Mouse (Mus musculus) gastrocnemius, postnatal 25 days (tissue): Measurements from ENCODE around the gene Rp9. TPM values are rescaled to one million over a fixed set of nuclear protein-coding genes. Genes with fewer than 3 reads are reported as not detected.

ENCODE experiments used
- DNase-seq: peaks from one replicate; pipeline ENCODE4 v3.0.0; 2022
- total RNA-seq, 2 experiments: library from RNA; stranded (reverse); gene quantifications; 1 replicate in 1 of 2; 2 replicates in 1 of 2; pipeline ENCODE4 v1.2.3; 2021

Rp9 gene
- total RNA-seq, 2 experiments from 2014 or later, result 30.1 to 31.2 TPM

- no peak for DNase-seq
Measured at GRCm38 (mm10) chr9:22366621-22367020, 102.9 kb downstream of the Rp9 start.

GRCm38 (mm10) chr9:22366221-22366620, 103.3 kb downstream of the Rp9 start:
- no peak for DNase-seq

Other genes with a start within 250 kb of the Rp9 start
- gene Zfp809, start 244.0 kb downstream of the Rp9 start, total RNA-seq, result 1 to 10 TPM; 6.6 to 7.9 TPM
- gene Zfp599, start 209.8 kb downstream of the Rp9 start, total RNA-seq, result not detected
- under 1 TPM; 0.91 to 0.95 TPM for gene Zfp810, start 162.1 kb downstream of the Rp9 start, total RNA-seq
- gene Anln, start 80.6 kb downstream of the Rp9 start, total RNA-seq, result 1 to 10 TPM; 1.2 to 1.4 TPM
- gene 9530077C05Rik, start 58.2 kb downstream of the Rp9 start, total RNA-seq, result under 1 TPM; 0.20 to 0.86 TPM
- not detected for gene Gm17545, start 15.5 kb downstream of the Rp9 start, total RNA-seq
- 1 to 10 TPM; 7.3 to 7.8 TPM for gene Bbs9, start 6.0 kb upstream of the Rp9 start, total RNA-seq